Mouse (Mus musculus) adrenal gland, postnatal 0 days (tissue): Measurements from ENCODE around the gene Polr1a. TPM values are rescaled to one million over a fixed set of nuclear protein-coding genes. Genes with fewer than 3 reads are reported as not detected.

Source experiments
- polyA plus RNA-seq: library from polyadenylated mRNA; unstranded; fragments of >200 nt; fragmentation: Nextera tagmentation; extraction: Ambion mirVana; gene quantifications from 2 replicates; pipeline ENCODE4 v1.2.1, GENCODE M21; 2015

The Polr1a gene
- 12.8 and 23.8 TPM in 2 replicates for polyA plus RNA-seq

GRCm38 (mm10) chr6:71908481-71909381, at the start of gene Polr1a, which contains the start of gene Ptcd3:
Gene Polr1a (plus strand): TSS chr6:71909053.
Gene Ptcd3 (minus strand): TSS chr6:71908750.

Other genes starting within 250 kb of the Polr1a start
- 21.3 and 41.4 TPM in 2 replicates for gene Reep1, start 201.5 kb upstream of the Polr1a start, polyA plus RNA-seq
- gene Mrpl35, start 82.1 kb upstream of the Polr1a start, polyA plus RNA-seq: 93.4 and 135 TPM in 2 replicates
- 93.2 and 179 TPM in 2 replicates for gene Immt, start 77.7 kb upstream of the Polr1a start, polyA plus RNA-seq
- 43.7 and 72.6 TPM in 2 replicates for gene Ptcd3, start 303 bp upstream of the Polr1a start, polyA plus RNA-seq
- 60.5 and 126 TPM in 2 replicates for gene St3gal5, start 188.5 kb downstream of the Polr1a start, polyA plus RNA-seq